Mouse (Mus musculus): Measurements from ENCODE around the gene Syna. TPM values are rescaled to one million over a fixed set of nuclear protein-coding genes. Genes with fewer than 3 reads are reported as not detected.

The Syna gene
- polyA plus RNA-seq, 1 experiment from 2014 or later = 0.14 TPM

DNA sequence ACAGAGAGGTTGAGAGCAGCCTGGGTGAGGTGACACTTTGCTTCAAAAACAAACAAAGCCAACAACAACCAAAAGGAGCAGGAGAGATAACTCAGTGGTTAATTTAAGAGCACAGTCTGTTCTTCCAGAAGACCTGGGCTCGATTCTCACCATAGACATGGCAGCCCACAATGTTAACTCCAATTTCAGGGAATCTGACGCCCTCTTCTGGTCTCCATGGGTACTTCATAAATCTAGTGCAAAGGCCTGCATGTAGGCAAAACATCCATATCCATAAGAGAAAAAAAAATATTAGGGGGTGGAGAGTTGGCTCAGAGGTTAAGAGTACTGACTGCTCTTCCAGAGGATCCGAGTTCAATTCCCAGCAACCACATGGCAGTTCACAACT is 14.7 kb downstream of the Syna start:
- no peak for ATAC-seq (ENCODE audit: low FRiP score, low TSS enrichment)
- no peaks in the 10 kb centered on the region for H3K36me3 ChIP-seq (ENCODE audit: control insufficient read depth, insufficient read depth, low read length)
- WGBS = 61% methylated on average over 3 of the region's 3 CpGs
- no peak overlapping the region for H3K4me3 ChIP-seq (ENCODE audit: low read length)
- H3K9ac ChIP-seq (ENCODE audit: low read depth, low read length) = no peak overlapping the region
- H3K4me1 ChIP-seq (ENCODE audit: control insufficient read depth, insufficient read depth, low read length) = peaks cover 30% of the 10 kb centered on the region; the same call in 1 of the 2 replicates
- no peak overlapping the region for H3K4me2 ChIP-seq (replicated peaks; ENCODE audit: low read depth, low read length)
- H3K9me3 ChIP-seq (ENCODE audit: control insufficient read depth, low read length) = no peaks in the 10 kb centered on the region
- H3K27me3 ChIP-seq (ENCODE audit: control insufficient read depth, insufficient read depth, low read length) = no peaks in the 10 kb centered on the region
- no peak overlapping the region for H3K27ac ChIP-seq (ENCODE audit: low read depth, low read length)

DNA sequence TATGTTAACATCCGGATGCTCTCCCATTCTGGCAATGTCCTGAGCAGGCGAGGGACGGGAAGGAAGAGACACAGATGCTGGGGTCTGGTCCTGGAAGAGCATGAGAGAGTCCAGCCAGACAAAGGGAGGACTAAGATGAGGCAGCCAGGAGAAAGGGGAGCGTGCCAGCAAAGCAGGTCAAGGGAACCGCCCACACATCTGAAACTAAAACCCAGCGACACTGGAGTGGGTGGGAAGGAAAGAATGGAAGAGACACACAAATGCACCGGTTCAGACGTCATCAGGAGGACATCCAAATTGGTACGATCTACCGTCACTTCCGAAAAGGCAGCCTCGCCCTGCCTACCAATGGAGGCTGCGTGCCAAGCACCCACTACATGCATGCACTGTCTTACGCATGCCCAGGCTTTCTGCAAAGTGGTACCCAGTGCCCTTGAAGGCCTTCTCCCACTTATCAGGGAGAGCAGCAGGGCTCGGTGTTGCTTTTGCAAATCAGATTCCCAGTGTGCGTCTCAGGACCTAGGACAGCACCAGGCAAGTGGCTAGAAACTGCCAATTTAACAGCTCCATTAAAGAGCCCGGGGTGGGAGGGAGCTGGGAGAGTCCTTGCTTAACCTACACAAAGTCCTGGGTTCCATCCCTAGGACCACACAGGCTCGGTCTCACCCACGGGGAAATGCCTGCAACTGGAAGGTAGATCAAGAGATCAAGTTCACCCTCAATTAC is 15.3 kb downstream of the Syna start:
- Histone ChIP-seq H3K27me3 (ENCODE audit: control insufficient read depth, insufficient read depth, low read length) (no peaks in the 10 kb centered on the region), H3K9me3 (ENCODE audit: control insufficient read depth, low read length) (no peaks in the 10 kb centered on the region), H3K4me3 (ENCODE audit: low read length) (no peak overlapping the region), H3K36me3 (ENCODE audit: control insufficient read depth, insufficient read depth, low read length) (no peaks in the 10 kb centered on the region), H3K4me2 (replicated peaks; ENCODE audit: low read depth, low read length) (no peak overlapping the region), H3K9ac (ENCODE audit: low read depth, low read length) (no peak overlapping the region), H3K27ac (ENCODE audit: low read depth, low read length) (no peak overlapping the region), H3K4me1 (ENCODE audit: control insufficient read depth, insufficient read depth, low read length) (peaks cover 31% of the 10 kb centered on the region; the same call in 1 of the 2 replicates)
- 55% methylated on average over 19 of the region's 19 CpGs for WGBS
- ATAC-seq (ENCODE audit: low FRiP score, low TSS enrichment) = no peak

DNA sequence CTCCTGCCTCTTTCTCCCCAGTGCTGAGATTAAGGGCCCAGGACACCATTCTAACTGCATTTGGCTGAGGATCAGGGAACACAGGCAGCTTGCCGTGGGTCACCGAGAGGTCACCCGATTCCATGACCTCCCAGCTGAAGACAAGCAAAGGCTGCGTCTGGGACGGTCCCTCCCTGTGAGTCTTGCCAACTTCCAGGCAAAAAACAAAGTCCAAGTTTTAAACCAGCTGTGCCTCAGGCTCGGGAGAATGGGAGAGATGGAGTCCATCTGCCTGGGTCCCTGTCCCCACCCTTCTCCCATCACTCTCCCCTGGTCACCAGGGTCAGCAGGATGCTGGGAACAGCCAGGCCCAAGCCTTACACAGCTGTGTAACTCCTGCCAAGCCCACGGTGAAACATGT is 18.3 kb downstream of the Syna start:
- H3K27ac ChIP-seq (ENCODE audit: low read depth, low read length) = peak overlapping the region; percentile 37; the same call in 1 of the 2 replicates
- no peak overlapping the region for H3K9ac ChIP-seq (ENCODE audit: low read depth, low read length)
- no peak overlapping the region for H3K4me2 ChIP-seq (replicated peaks; ENCODE audit: low read depth, low read length)
- no peaks in the 10 kb centered on the region for H3K27me3 ChIP-seq (ENCODE audit: control insufficient read depth, insufficient read depth, low read length)
- H3K36me3 ChIP-seq (ENCODE audit: control insufficient read depth, insufficient read depth, low read length) = no peaks in the 10 kb centered on the region
- peaks cover 30% of the 10 kb centered on the region; the same call in 1 of the 2 replicates for H3K4me1 ChIP-seq (ENCODE audit: control insufficient read depth, insufficient read depth, low read length)
- 27% methylated on average over 7 of the region's 7 CpGs for WGBS
- peak; percentile 50; the same call in 1 of the 2 replicates for ATAC-seq (ENCODE audit: low FRiP score, low TSS enrichment)
- H3K9me3 ChIP-seq (ENCODE audit: control insufficient read depth, low read length) = no peaks in the 10 kb centered on the region
- no peak overlapping the region for H3K4me3 ChIP-seq (ENCODE audit: low read length)

DNA sequence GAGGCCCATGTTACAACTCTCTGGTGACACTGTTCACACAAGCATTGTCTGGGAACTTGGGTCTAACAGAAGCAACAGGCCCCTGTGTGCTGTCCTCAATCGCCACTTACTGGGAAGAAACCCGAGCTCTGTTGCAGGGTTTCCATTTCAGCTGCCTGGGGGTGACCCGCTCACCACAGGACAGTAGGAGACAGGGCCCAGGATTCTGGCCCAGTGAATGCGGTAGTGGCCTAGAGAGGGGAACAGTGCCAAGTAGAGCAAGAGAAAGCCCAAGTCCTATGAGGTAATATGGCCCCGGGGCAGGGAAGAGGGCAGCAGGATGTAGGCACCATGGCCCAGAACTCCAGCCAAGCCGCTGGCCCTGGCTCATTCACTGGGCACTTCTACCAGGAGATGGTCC is 19.1 kb downstream of the Syna start:
- no peak overlapping the region for H3K4me3 ChIP-seq (ENCODE audit: low read length)
- no peaks in the 10 kb centered on the region for H3K27me3 ChIP-seq (ENCODE audit: control insufficient read depth, insufficient read depth, low read length)
- no peak overlapping the region for H3K9ac ChIP-seq (ENCODE audit: low read depth, low read length)
- 56% methylated on average over 6 of the region's 6 CpGs for WGBS
- no peaks in the 10 kb centered on the region for H3K36me3 ChIP-seq (ENCODE audit: control insufficient read depth, insufficient read depth, low read length)
- peaks cover 30% of the 10 kb centered on the region; the same call in 1 of the 2 replicates for H3K4me1 ChIP-seq (ENCODE audit: control insufficient read depth, insufficient read depth, low read length)
- H3K4me2 ChIP-seq (replicated peaks; ENCODE audit: low read depth, low read length) = no peak overlapping the region
- H3K9me3 ChIP-seq (ENCODE audit: control insufficient read depth, low read length) = no peaks in the 10 kb centered on the region
- H3K27ac ChIP-seq (ENCODE audit: low read depth, low read length) = peak overlapping the region; percentile 85; the same call in 1 of the 2 replicates
- ATAC-seq (ENCODE audit: low FRiP score, low TSS enrichment) = no peak

DNA sequence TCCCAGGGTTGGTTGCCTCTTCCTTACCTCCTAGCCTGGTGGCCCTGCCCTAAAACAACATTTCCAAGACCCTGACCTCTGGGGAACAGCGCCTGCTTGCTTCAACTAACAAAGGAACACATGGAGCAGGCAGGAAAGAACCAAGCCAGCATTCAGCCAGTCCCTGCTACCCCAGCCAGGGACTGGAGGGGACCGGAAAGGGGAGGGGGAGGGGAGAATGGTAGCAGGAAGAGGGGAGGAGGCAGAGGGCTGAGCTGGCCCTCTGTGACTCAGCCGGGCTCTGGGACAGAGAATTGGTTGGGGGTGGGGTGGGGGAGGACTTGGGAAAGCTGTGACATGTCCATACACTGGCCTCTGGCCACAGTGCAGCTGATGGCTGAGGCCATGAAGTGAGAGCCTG is 20.1 kb downstream of the Syna start:
- peaks cover 30% of the 10 kb centered on the region; the same call in 1 of the 2 replicates for H3K4me1 ChIP-seq (ENCODE audit: control insufficient read depth, insufficient read depth, low read length)
- H3K4me3 ChIP-seq (ENCODE audit: low read length) = no peak overlapping the region
- ATAC-seq (ENCODE audit: low FRiP score, low TSS enrichment) = peak; percentile 89
- H3K27me3 ChIP-seq (ENCODE audit: control insufficient read depth, insufficient read depth, low read length) = no peaks in the 10 kb centered on the region
- peaks cover 5% of the 10 kb centered on the region for H3K36me3 ChIP-seq (ENCODE audit: control insufficient read depth, insufficient read depth, low read length)
- H3K9me3 ChIP-seq (ENCODE audit: control insufficient read depth, low read length) = no peaks in the 10 kb centered on the region
- H3K9ac ChIP-seq (ENCODE audit: low read depth, low read length) = no peak overlapping the region
- H3K4me2 ChIP-seq (replicated peaks; ENCODE audit: low read depth, low read length) = no peak overlapping the region
- H3K27ac ChIP-seq (ENCODE audit: low read depth, low read length) = peak overlapping the region; percentile 85
- 3% methylated on average over 3 of the region's 3 CpGs for WGBS

DNA sequence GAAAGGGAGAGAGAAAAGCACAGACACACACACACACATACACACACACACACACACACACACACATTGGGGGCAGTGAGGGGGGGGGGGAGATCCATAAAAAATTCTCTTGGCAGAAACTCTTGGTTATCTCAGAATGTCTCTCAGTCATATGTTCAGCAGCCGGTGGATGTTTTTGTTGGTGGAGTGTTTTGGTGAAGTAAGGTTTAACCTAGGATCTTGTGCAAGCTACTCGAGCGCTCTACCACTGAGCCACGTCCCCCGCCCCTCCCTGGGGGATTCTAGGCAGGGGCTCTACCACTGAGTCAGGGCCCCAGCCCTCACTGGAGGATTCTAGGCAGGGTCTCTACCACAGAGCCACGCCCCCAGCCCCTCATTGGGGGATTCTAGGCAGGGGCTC is 23.9 kb downstream of the Syna start:
- WGBS = 90% methylated on average over 6 of the region's 6 CpGs
- ATAC-seq (ENCODE audit: low FRiP score, low TSS enrichment) = no peak
- peaks cover 16% of the 10 kb centered on the region; the same call in 1 of the 2 replicates for H3K4me1 ChIP-seq (ENCODE audit: control insufficient read depth, insufficient read depth, low read length)

DNA sequence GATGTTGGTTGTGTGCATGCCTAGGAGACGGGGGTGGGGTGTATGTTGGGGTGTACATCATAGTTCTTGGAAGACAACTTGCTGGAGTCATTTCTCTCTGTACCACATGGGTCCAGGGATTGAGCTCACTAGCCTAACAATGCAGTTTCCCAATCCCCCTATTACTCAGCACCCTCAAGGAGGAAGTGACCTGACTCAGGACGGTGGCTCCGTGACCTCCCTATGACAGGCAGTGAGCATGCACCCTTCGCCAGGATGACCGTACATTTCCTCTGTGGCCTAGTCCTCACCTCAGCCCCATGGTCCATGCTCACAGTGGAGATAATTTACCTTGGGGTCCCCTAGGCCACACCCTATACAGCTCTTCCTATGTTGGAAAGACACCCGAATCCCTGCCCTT is 27.6 kb downstream of the Syna start:
- no peak for ATAC-seq (ENCODE audit: low FRiP score, low TSS enrichment)
- H3K9me3 ChIP-seq (ENCODE audit: control insufficient read depth, low read length) = no peaks in the 10 kb centered on the region
- 0 out of 2 replicates have a peak, but pooled peaks cover 6% of the 10 kb centered on the region for H3K4me1 ChIP-seq (ENCODE audit: control insufficient read depth, insufficient read depth, low read length)
- H3K27ac ChIP-seq (ENCODE audit: low read depth, low read length) = no peak overlapping the region
- H3K36me3 ChIP-seq (ENCODE audit: control insufficient read depth, insufficient read depth, low read length) = peaks cover 26% of the 10 kb centered on the region
- no peak overlapping the region for H3K4me2 ChIP-seq (replicated peaks; ENCODE audit: low read depth, low read length)
- WGBS = 97% methylated on average over 6 of the region's 6 CpGs
- no peaks in the 10 kb centered on the region for H3K27me3 ChIP-seq (ENCODE audit: control insufficient read depth, insufficient read depth, low read length)
- H3K4me3 ChIP-seq (ENCODE audit: low read length) = no peak overlapping the region
- H3K9ac ChIP-seq (ENCODE audit: low read depth, low read length) = no peak overlapping the region

More for the DNA sequence above, 23.9 kb downstream of the Syna start:
- Histone ChIP-seq H3K9ac (ENCODE audit: low read depth, low read length) (no peak overlapping the region), H3K9me3 (ENCODE audit: control insufficient read depth, low read length) (no peaks in the 10 kb centered on the region), H3K4me3 (ENCODE audit: low read length) (no peak overlapping the region), H3K27ac (ENCODE audit: low read depth, low read length) (no peak overlapping the region), H3K36me3 (ENCODE audit: control insufficient read depth, insufficient read depth, low read length) (peaks cover 26% of the 10 kb centered on the region), H3K4me2 (replicated peaks; ENCODE audit: low read depth, low read length) (no peak overlapping the region), H3K27me3 (ENCODE audit: control insufficient read depth, insufficient read depth, low read length) (no peaks in the 10 kb centered on the region)

DNA sequence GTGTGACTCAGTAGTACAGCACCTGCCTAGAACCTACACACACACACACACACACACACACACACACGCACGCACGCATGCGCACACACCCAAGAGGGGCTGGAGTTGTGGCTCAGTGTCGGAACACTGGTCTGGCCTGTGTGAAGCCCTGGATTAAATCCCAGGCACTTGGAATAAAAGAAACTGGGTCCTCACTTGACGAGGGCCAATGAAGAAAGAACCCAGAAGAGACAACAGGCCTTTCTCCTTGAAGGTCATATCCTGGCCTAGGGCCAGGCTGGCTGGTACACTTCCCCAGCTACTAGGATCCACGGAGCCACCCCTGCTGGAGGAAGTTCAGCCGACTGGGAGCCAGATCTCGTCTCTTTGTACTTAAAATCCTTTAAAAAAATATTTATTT is 28.4 kb downstream of the Syna start:
- H3K4me1 ChIP-seq (ENCODE audit: control insufficient read depth, insufficient read depth, low read length) = 0 out of 2 replicates have a peak, but pooled peaks cover 6% of the 10 kb centered on the region
- 91% methylated on average over 9 of the region's 9 CpGs for WGBS

DNA sequence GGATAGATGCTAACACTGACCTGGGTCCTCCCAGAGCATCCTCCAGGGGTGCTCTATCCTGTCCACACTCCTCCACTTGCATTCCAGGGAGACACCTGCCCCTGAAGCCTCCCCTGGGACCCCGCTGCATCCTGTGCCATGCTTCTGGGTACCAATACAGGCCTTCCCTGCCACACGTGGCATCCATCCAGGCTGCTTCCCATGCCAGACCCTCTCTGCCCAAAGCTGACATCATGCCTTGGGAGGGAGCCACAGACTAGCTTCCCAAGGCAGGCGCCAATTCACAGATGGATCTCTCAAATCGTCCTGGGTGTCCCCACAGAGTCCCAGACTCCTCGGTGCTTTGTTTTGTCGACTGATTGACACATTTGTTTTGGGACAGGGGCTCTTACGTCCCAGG is 29.1 kb downstream of the Syna start:
- 0 out of 2 replicates have a peak, but pooled peaks cover 6% of the 10 kb centered on the region for H3K4me1 ChIP-seq (ENCODE audit: control insufficient read depth, insufficient read depth, low read length)
- no peak overlapping the region for H3K27ac ChIP-seq (ENCODE audit: low read depth, low read length)
- H3K9ac ChIP-seq (ENCODE audit: low read depth, low read length) = no peak overlapping the region
- H3K36me3 ChIP-seq (ENCODE audit: control insufficient read depth, insufficient read depth, low read length) = peaks cover 26% of the 10 kb centered on the region
- no peak overlapping the region for H3K4me3 ChIP-seq (ENCODE audit: low read length)
- ATAC-seq (ENCODE audit: low FRiP score, low TSS enrichment) = no peak
- H3K27me3 ChIP-seq (ENCODE audit: control insufficient read depth, insufficient read depth, low read length) = no peaks in the 10 kb centered on the region
- WGBS = 76% methylated on average over 7 of the region's 7 CpGs
- H3K9me3 ChIP-seq (ENCODE audit: control insufficient read depth, low read length) = no peaks in the 10 kb centered on the region
- H3K4me2 ChIP-seq (replicated peaks; ENCODE audit: low read depth, low read length) = no peak overlapping the region

More for the DNA sequence above, 28.4 kb downstream of the Syna start:
- Histone ChIP-seq H3K27me3 (ENCODE audit: control insufficient read depth, insufficient read depth, low read length) (no peaks in the 10 kb centered on the region), H3K4me2 (replicated peaks; ENCODE audit: low read depth, low read length) (no peak overlapping the region), H3K9ac (ENCODE audit: low read depth, low read length) (no peak overlapping the region), H3K4me3 (ENCODE audit: low read length) (no peak overlapping the region), H3K36me3 (ENCODE audit: control insufficient read depth, insufficient read depth, low read length) (peaks cover 26% of the 10 kb centered on the region), H3K9me3 (ENCODE audit: control insufficient read depth, low read length) (no peaks in the 10 kb centered on the region), H3K27ac (ENCODE audit: low read depth, low read length) (no peak overlapping the region)
- no peak for ATAC-seq (ENCODE audit: low FRiP score, low TSS enrichment)

Measured in kidney, embryonic 14.5 days (tissue).